Mouse (Mus musculus) C2C12 (cell line): ENCODE measurements at regions not wholly inside any gene's neighbourhood (a gene's known extent, or its start where the extent isn't known, plus 50 kb on each side); places are given as distances from the start of the nearest gene placed in this dataset.

Experiments
- H3K27me3 ChIP-seq: one replicate; pipeline ENCODE4 v1.6.1; 2011; ENCODE audit not compliant: control insufficient read depth, insufficient read depth, insufficient read length
- H3K36me3 ChIP-seq: one replicate; pipeline ENCODE4 v1.6.1; 2011; ENCODE audit not compliant: control insufficient read depth, insufficient read depth
- H3K4me3 ChIP-seq: one replicate; pipeline ENCODE4 v1.5.1; 2011; ENCODE audit warnings: mild to moderate bottlenecking, control low read depth; ENCODE audit not compliant: poor library complexity, insufficient read depth, severe bottlenecking
- H3K79me2 ChIP-seq: one replicate; pipeline ENCODE4 v1.6.1; 2011; ENCODE audit not compliant: control insufficient read depth, insufficient read depth
- H3K79me3 ChIP-seq: one replicate; pipeline ENCODE4 v1.6.1; 2011; ENCODE audit warnings: low read depth, control low read depth
- H3ac ChIP-seq: one replicate; pipeline ENCODE3; 2011; ENCODE audit warnings: low read depth; ENCODE audit not compliant: control insufficient read depth, insufficient read length
- CEBPB ChIP-seq: IDR thresholded peaks from one replicate; pipeline ENCODE4 v1.6.1; 2011; ENCODE audit warnings: low read depth, mild to moderate bottlenecking, control low read depth, moderate library complexity
- CTCF ChIP-seq: IDR thresholded peaks from one replicate; pipeline ENCODE4 v1.5.1; 2011; ENCODE audit not compliant: control insufficient read depth, insufficient read depth, insufficient read length
- FOSL1 ChIP-seq: IDR thresholded peaks from one replicate; pipeline ENCODE4 v1.8.0; 2011; ENCODE audit warnings: mild to moderate bottlenecking, low read length; ENCODE audit not compliant: poor library complexity, insufficient read depth, severe bottlenecking
- MAX ChIP-seq: IDR thresholded peaks from one replicate; pipeline ENCODE4 v1.6.1; 2011; ENCODE audit warnings: mild to moderate bottlenecking, control low read depth
- MYOD1 ChIP-seq: IDR thresholded peaks from one replicate; pipeline ENCODE4 v1.6.1; 2011; ENCODE audit warnings: low read depth; ENCODE audit not compliant: control insufficient read depth, insufficient read length
- MYOG ChIP-seq: IDR thresholded peaks from one replicate; pipeline ENCODE4 v1.6.1; 2011; ENCODE audit not compliant: control insufficient read depth, insufficient read length; ENCODE audit errors: extremely low read depth
- USF1 ChIP-seq: IDR thresholded peaks from one replicate; pipeline ENCODE4 v1.6.1; 2011; ENCODE audit warnings: low read depth, mild to moderate bottlenecking, control low read depth, moderate library complexity

DNA sequence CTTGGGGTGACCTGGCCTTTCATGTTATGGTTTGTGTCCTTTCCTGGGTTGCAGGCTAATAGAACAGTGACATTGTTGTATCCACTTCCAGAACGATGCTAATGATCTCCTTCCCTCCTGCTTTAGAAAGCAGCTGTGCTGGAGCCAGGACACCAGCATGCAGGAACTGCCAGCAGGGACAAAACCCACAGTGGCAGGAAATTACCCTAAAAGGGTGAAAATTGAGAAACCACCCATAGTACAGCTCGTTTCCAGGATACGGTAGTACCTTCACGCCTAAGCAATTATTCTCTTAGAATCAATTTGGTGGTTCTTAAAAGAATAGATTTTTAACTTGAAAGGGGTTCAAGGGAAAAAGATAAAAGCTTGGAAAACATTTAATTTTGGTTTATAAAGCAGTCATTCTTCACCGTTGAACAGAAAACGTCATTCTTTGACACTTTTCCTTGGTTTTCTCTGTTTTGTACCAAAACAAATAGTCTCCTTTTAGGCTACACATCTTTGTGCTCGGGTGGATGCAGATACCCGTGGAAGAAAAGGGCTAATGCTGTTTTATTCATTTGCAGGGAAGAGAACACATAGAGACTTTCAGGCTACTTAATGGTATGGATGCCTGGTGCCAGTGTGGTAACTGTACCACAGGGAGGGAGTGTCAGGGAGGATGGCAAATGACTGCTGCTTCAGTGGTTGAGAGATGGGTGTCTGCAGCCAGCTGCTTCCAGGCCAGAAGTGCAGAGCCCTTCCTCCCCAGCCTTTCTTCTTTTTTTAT, 394.5 kb downstream of the Igsf11 start:
- H3K36me3 ChIP-seq: no peaks in the 10 kb centered on the region
- H3K4me3 ChIP-seq: no peak overlapping the region
- no peak for TF ChIP-seq FOSL1
- TF ChIP-seq USF1: no peak
- no peak for TF ChIP-seq MYOD1
- TF ChIP-seq CEBPB: no peak
- no peak for TF ChIP-seq CTCF
- no peak for TF ChIP-seq MAX
- TF ChIP-seq MYOG: no peak

GRCm38 (mm10) chr16:39298856-39299255, 406.4 kb downstream of the Igsf11 start:
- Histone ChIP-seq H3K4me3 (no peak overlapping the region), H3ac (no peak overlapping the region), H3K79me3 (no peaks in the 10 kb centered on the region)

More for the DNA sequence above, 394.5 kb downstream of the Igsf11 start:
- H3K79me2 ChIP-seq: no peaks in the 10 kb centered on the region
- H3K27me3 ChIP-seq: no peaks in the 10 kb centered on the region
- no peaks in the 10 kb centered on the region for H3K79me3 ChIP-seq
- H3ac ChIP-seq: no peak overlapping the region

GRCm38 (mm10) chr16:39302902-39303361, 410.5 kb downstream of the Igsf11 start:
- Histone ChIP-seq H3K4me3 (no peak overlapping the region), H3K36me3 (no peaks in the 10 kb centered on the region), H3ac (no peak overlapping the region), H3K79me3 (no peaks in the 10 kb centered on the region), H3K27me3 (no peaks in the 10 kb centered on the region), H3K79me2 (no peaks in the 10 kb centered on the region)
- TF ChIP-seq MYOG (no peak), FOSL1 (no peak), MAX (no peak), MYOD1 (no peak), CEBPB (no peak), USF1 (no peak), CTCF (no peak)

More at GRCm38 (mm10) chr16:39298856-39299255, 406.4 kb downstream of the Igsf11 start:
- Histone ChIP-seq H3K36me3 (no peaks in the 10 kb centered on the region), H3K79me2 (no peaks in the 10 kb centered on the region), H3K27me3 (no peaks in the 10 kb centered on the region)
- TF ChIP-seq FOSL1 (no peak), MAX (no peak), CTCF (no peak), MYOD1 (no peak), USF1 (no peak), CEBPB (no peak), MYOG (no peak)

DNA sequence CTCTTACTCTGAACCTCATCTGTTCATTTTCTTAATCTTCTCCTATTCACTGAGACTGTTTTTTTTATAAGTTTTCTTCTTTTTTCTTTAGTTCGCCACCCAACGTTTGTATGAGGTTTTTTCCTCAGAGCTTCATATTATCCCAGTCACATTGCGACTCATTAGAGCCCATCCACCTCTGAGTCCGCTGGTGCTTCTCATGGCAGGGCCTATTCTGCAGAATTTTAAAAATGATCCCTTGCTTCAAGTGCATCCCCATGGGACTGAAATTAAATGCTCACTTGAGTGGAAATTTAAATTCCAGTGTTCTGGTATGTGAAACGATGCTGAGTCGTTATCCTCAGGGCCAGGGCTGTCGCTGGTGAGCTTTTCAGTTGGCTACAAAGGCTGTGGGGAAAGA, 410.9 kb downstream of the Igsf11 start:
- Histone ChIP-seq H3ac (no peak overlapping the region), H3K27me3 (no peaks in the 10 kb centered on the region), H3K4me3 (no peak overlapping the region), H3K79me3 (no peaks in the 10 kb centered on the region), H3K36me3 (no peaks in the 10 kb centered on the region), H3K79me2 (no peaks in the 10 kb centered on the region)
- TF ChIP-seq MYOG (no peak), CEBPB (no peak), MAX (no peak), FOSL1 (no peak), MYOD1 (no peak), USF1 (no peak), CTCF (no peak)

DNA sequence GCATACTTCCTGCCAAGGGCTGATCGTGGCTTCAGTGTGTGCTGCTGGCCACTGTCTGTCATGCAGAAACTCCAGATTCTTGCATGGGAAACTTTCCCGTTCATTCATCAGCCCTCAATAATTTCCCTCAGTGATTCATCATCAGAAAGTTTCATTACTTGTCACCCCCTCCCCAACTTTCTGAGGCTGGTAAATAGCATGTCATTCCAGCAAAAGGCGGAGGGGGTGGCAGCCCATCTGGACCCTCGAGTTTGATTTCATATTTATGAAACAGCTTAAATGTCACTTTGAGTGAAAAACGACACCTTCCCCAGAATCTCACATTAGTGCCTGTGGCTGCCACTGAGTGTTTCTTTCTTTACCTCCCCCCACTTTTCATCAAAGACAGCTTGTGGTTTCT, 415.5 kb downstream of the Igsf11 start:
- Histone ChIP-seq H3K4me3 (no peak overlapping the region), H3K79me3 (no peaks in the 10 kb centered on the region)
- TF ChIP-seq CTCF: no peak
- no peak for TF ChIP-seq CEBPB
- TF ChIP-seq MYOD1: no peak
- no peak for TF ChIP-seq MAX
- TF ChIP-seq MYOG: no peak
- no peak for TF ChIP-seq FOSL1
- TF ChIP-seq USF1: no peak

More for the DNA sequence above, 415.5 kb downstream of the Igsf11 start:
- H3K79me2 ChIP-seq: no peaks in the 10 kb centered on the region
- H3K27me3 ChIP-seq: no peaks in the 10 kb centered on the region
- no peaks in the 10 kb centered on the region for H3K36me3 ChIP-seq
- no peak overlapping the region for H3ac ChIP-seq
